Mouse (Mus musculus): Measurements from ENCODE around the gene Gm4985.
"Not testable (repeated sequence)": the region's sequence is repeated elsewhere in the genome, so short reads cannot be mapped to it uniquely, and the experiment has no call there.

The Gm4985 gene

GRCm38 (mm10) chrX:23958834-23959233 lies at the start of gene Gm4985:
TSS of gene Gm4985 (minus strand) at chrX:23958934.
- not testable (repeated sequence) for DNase-seq (ENCODE audit: low spot score)

- DNase-seq (ENCODE audit: low spot score): no peak
Observed at GRCm38 (mm10) chrX:23954161-23954560, 4.6 kb downstream of the Gm4985 start.

Measured in ovary, postnatal 10 days (tissue).